Mouse (Mus musculus) thymus, postnatal 25 days (tissue): Measurements from ENCODE around the gene Il10.

Source experiments
- DNase-seq: peaks from one replicate; pipeline ENCODE4 v3.0.0; 2022

Gene Il10

GRCm38 (mm10) chr1:131049361-131049806, 29.7 kb downstream of the Il10 start:
- peak; percentile 17 for DNase-seq

- DNase-seq, result no peak
These were observed 30.4 kb downstream of the Il10 start for GRCm38 (mm10) chr1:131050011-131050410.

GRCm38 (mm10) chr1:131050617-131051016, 31.0 kb downstream of the Il10 start:
- no peak for DNase-seq

GRCm38 (mm10) chr1:131051073-131051472, 31.4 kb downstream of the Il10 start:
- DNase-seq, result no peak

GRCm38 (mm10) chr1:131053239-131053638, 33.6 kb downstream of the Il10 start:
- DNase-seq, result peak; percentile 64

GRCm38 (mm10) chr1:131053656-131054055, 34.0 kb downstream of the Il10 start:
- no peak for DNase-seq

- no peak for DNase-seq
These were observed 34.6 kb downstream of the Il10 start for GRCm38 (mm10) chr1:131054251-131054650.

GRCm38 (mm10) chr1:131058431-131058830, 38.8 kb downstream of the Il10 start:
- DNase-seq, result no peak

- no peak for DNase-seq
These were observed 39.8 kb downstream of the Il10 start for GRCm38 (mm10) chr1:131059411-131059810.

GRCm38 (mm10) chr1:131059841-131060240, 40.2 kb downstream of the Il10 start:
- DNase-seq, result no peak

- DNase-seq, result peak; percentile 67
These were observed 40.9 kb downstream of the Il10 start for GRCm38 (mm10) chr1:131060290-131061253.

GRCm38 (mm10) chr1:131061740-131062254, 42.2 kb downstream of the Il10 start:
- DNase-seq, result no peak

GRCm38 (mm10) chr1:131062821-131063220, 43.2 kb downstream of the Il10 start:
- no peak for DNase-seq

- DNase-seq, result no peak
These were observed 44.6 kb downstream of the Il10 start for GRCm38 (mm10) chr1:131064202-131064601.

- no peak for DNase-seq
These were observed 48.5 kb downstream of the Il10 start for GRCm38 (mm10) chr1:131068011-131068727.

- DNase-seq, result no peak
These were observed 49.4 kb downstream of the Il10 start for GRCm38 (mm10) chr1:131069010-131069409.

GRCm38 (mm10) chr1:131072376-131072990, 52.8 kb downstream of the Il10 start:
- no peak for DNase-seq

GRCm38 (mm10) chr1:131074524-131074938, 54.9 kb downstream of the Il10 start:
- no peak for DNase-seq
